Mouse (Mus musculus) midbrain, embryonic 11.5 days (tissue): ENCODE data around the gene Mapkapk2. TPM values are rescaled to one million over a fixed set of nuclear protein-coding genes. Genes with fewer than 3 reads are reported as not detected.
A peak's percentile ranks its signal among the peaks of the same experiment; 100 is the strongest.

Experiments used
- ATAC-seq: fragments of 200-750 bp; cut with Nextera tagmentation; 2 replicates; pipeline ENCODE4 v1.8.0; 2017; ENCODE audit warnings: moderate TSS enrichment, moderate library complexity; ENCODE audit not compliant: low FRiP score
- DNase-seq: peaks from one replicate; pipeline ENCODE4 v3.0.0; 2015; ENCODE audit warnings: low spot score; ENCODE audit errors: missing footprints
- H3K27ac ChIP-seq: fragments of 300-500 bp; sonication (generic); 2 replicates; pipeline ENCODE4 v1.5.1; 2014; ENCODE audit warnings: low read depth, low read length
- H3K27me3 ChIP-seq: fragments of 300-500 bp; sonication (generic); 2 replicates; pipeline ENCODE4 v1.6.1; 2014; ENCODE audit warnings: mild to moderate bottlenecking, low read length, moderate library complexity, mixed read lengths; ENCODE audit not compliant: control insufficient read depth, insufficient read depth
- H3K36me3 ChIP-seq: fragments of 300-500 bp; sonication (generic); 2 replicates; pipeline ENCODE4 v1.6.1; 2014; ENCODE audit warnings: mild to moderate bottlenecking, low read length, moderate library complexity, mixed read lengths; ENCODE audit not compliant: control insufficient read depth, insufficient read depth
- H3K4me1 ChIP-seq: fragments of 300-500 bp; sonication (generic); 2 replicates; pipeline ENCODE4 v1.6.1; 2014; ENCODE audit warnings: low read length; ENCODE audit not compliant: control insufficient read depth, insufficient read depth
- H3K4me2 ChIP-seq: fragments of 300-500 bp; sonication (generic); 2 replicates; pipeline ENCODE4 v1.6.1; 2014; ENCODE audit warnings: mild to moderate bottlenecking, moderate library complexity
- H3K4me3 ChIP-seq: fragments of 300-500 bp; sonication (generic); 2 replicates; pipeline ENCODE4 v1.5.1; 2014; ENCODE audit warnings: low read depth, low read length
- H3K9ac ChIP-seq: fragments of 300-500 bp; sonication (generic); 2 replicates; pipeline ENCODE4 v1.6.1; 2014; ENCODE audit warnings: low read length
- H3K9me3 ChIP-seq: fragments of 300-500 bp; sonication (generic); 2 replicates; pipeline ENCODE4 v1.6.1; 2016; ENCODE audit warnings: low read length; ENCODE audit not compliant: control insufficient read depth
- WGBS: fragments of 180-500 bp; shearing (Covaris S2); extraction: QIAGEN DNeasy Blood & Tissue Kit; methylation state at CpG from one replicate; pipeline ENCODE4 v1.1.7; 2014; 5-methylcytosine and 5-hydroxymethylcytosine counted together
- polyA plus RNA-seq: library from polyadenylated mRNA; unstranded; fragments of >200 nt; fragmentation: Nextera tagmentation; extraction: Ambion mirVana; gene quantifications from 2 replicates; pipeline ENCODE4 v1.2.1, GENCODE M21; 2014

Gene Mapkapk2
- polyA plus RNA-seq, 1 experiment from 2014 or later, result 56.0 TPM

- no peaks in the 10 kb centered on the region for H3K9me3 ChIP-seq
- no peaks in the 10 kb centered on the region for H3K36me3 ChIP-seq
- H3K9ac ChIP-seq, result peak overlapping the region; percentile 73
- DNase-seq (peak; percentile 96), ATAC-seq (peak; percentile 73)
- peaks cover 23% of the 10 kb centered on the region for H3K4me1 ChIP-seq
- peak overlapping the region; percentile 67 for H3K4me2 ChIP-seq
- peak overlapping the region; percentile 76 for H3K27ac ChIP-seq
- peak overlapping the region; percentile 88 for H3K4me3 ChIP-seq
- WGBS, result under 1% methylated on average over 88 of the region's 98 CpGs
- H3K27me3 ChIP-seq, result no peaks in the 10 kb centered on the region
These were observed 575 bp downstream of the Mapkapk2 start for GRCm38 (mm10) chr1:131096803-131097699.

- Histone ChIP-seq H3K9me3 (no peaks in the 10 kb centered on the region), H3K4me2 (peak overlapping the region; percentile 67), H3K27me3 (no peaks in the 10 kb centered on the region), H3K27ac (peak overlapping the region; percentile 76), H3K9ac (peak overlapping the region; percentile 73), H3K4me3 (peak overlapping the region; percentile 88), H3K36me3 (no peaks in the 10 kb centered on the region), H3K4me1 (peaks cover 25% of the 10 kb centered on the region)
- peak; percentile 89 for DNase-seq
- WGBS, result 27% methylated on average over 9 of the region's 9 CpGs
- ATAC-seq, result no peak
These were observed 1.4 kb downstream of the Mapkapk2 start for GRCm38 (mm10) chr1:131096132-131096695.

- no peaks in the 10 kb centered on the region for H3K27me3 ChIP-seq
- H3K9me3 ChIP-seq, result no peaks in the 10 kb centered on the region
- H3K4me1 ChIP-seq, result peaks cover 28% of the 10 kb centered on the region
- H3K27ac ChIP-seq, result no peak overlapping the region
- no peak for DNase-seq
- peak overlapping the region; percentile 73; the same call in 1 of the 2 replicates for H3K9ac ChIP-seq
- H3K36me3 ChIP-seq, result no peaks in the 10 kb centered on the region
- WGBS, result 16% methylated on average over 8 of the region's 8 CpGs
- peak; percentile 3; the same call in 1 of the 2 replicates for ATAC-seq
- peak overlapping the region; percentile 88 for H3K4me3 ChIP-seq
- peak overlapping the region; percentile 67 for H3K4me2 ChIP-seq
These were observed 2.1 kb downstream of the Mapkapk2 start for GRCm38 (mm10) chr1:131095574-131095973.

- Histone ChIP-seq H3K4me3 (no peak overlapping the region), H3K9ac (no peak overlapping the region), H3K4me1 (peaks cover 40% of the 10 kb centered on the region), H3K9me3 (no peaks in the 10 kb centered on the region), H3K36me3 (no peaks in the 10 kb centered on the region), H3K27ac (no peak overlapping the region), H3K27me3 (no peaks in the 10 kb centered on the region), H3K4me2 (no peak overlapping the region)
- ATAC-seq (no peak), DNase-seq (no peak)
- 84% methylated on average over 8 of the region's 8 CpGs for WGBS
These were observed 3.7 kb downstream of the Mapkapk2 start for GRCm38 (mm10) chr1:131093889-131094288.

GRCm38 (mm10) chr1:131092846-131093245 is 4.8 kb downstream of the Mapkapk2 start:
- Histone ChIP-seq H3K9ac (no peak overlapping the region), H3K27ac (no peak overlapping the region), H3K27me3 (no peaks in the 10 kb centered on the region), H3K9me3 (no peaks in the 10 kb centered on the region), H3K4me2 (no peak overlapping the region), H3K36me3 (no peaks in the 10 kb centered on the region), H3K4me3 (no peak overlapping the region), H3K4me1 (peaks cover 48% of the 10 kb centered on the region)
- ATAC-seq (no peak), DNase-seq (no peak)
- 92% methylated on average over 3 of the region's 3 CpGs for WGBS

- H3K4me1 ChIP-seq, result peaks cover 53% of the 10 kb centered on the region
These were observed 5.5 kb downstream of the Mapkapk2 start for GRCm38 (mm10) chr1:131092173-131092572.

GRCm38 (mm10) chr1:131091481-131091880 is 6.1 kb downstream of the Mapkapk2 start:
- Histone ChIP-seq H3K9ac (no peak overlapping the region), H3K36me3 (no peaks in the 10 kb centered on the region), H3K27me3 (no peaks in the 10 kb centered on the region), H3K4me2 (no peak overlapping the region), H3K4me3 (no peak overlapping the region), H3K4me1 (peaks cover 60% of the 10 kb centered on the region), H3K9me3 (no peaks in the 10 kb centered on the region), H3K27ac (no peak overlapping the region)
- 90% methylated on average over 3 of the region's 3 CpGs for WGBS
- DNase-seq (no peak), ATAC-seq (no peak)

More at GRCm38 (mm10) chr1:131092173-131092572, 5.5 kb downstream of the Mapkapk2 start:
- Histone ChIP-seq H3K36me3 (no peaks in the 10 kb centered on the region), H3K9ac (no peak overlapping the region), H3K4me2 (no peak overlapping the region), H3K27me3 (no peaks in the 10 kb centered on the region), H3K4me3 (no peak overlapping the region), H3K27ac (no peak overlapping the region), H3K9me3 (no peaks in the 10 kb centered on the region)
- 93% methylated on average over 3 of the region's 3 CpGs for WGBS
- DNase-seq (no peak), ATAC-seq (no peak)

GRCm38 (mm10) chr1:131090877-131091276 is 6.7 kb downstream of the Mapkapk2 start:
- H3K4me3 ChIP-seq, result no peak overlapping the region
- H3K27me3 ChIP-seq, result no peaks in the 10 kb centered on the region
- H3K4me2 ChIP-seq, result no peak overlapping the region
- H3K36me3 ChIP-seq, result no peaks in the 10 kb centered on the region
- H3K9ac ChIP-seq, result no peak overlapping the region
- DNase-seq, result no peak
- H3K9me3 ChIP-seq, result no peaks in the 10 kb centered on the region
- no peak for ATAC-seq
- H3K27ac ChIP-seq, result no peak overlapping the region
- peaks cover 59% of the 10 kb centered on the region for H3K4me1 ChIP-seq
- WGBS, result 81% methylated on average over 4 of the region's 4 CpGs

GRCm38 (mm10) chr1:131090261-131090660 is 7.4 kb downstream of the Mapkapk2 start:
- Histone ChIP-seq H3K4me2 (no peak overlapping the region), H3K9me3 (no peaks in the 10 kb centered on the region), H3K4me1 (peaks cover 57% of the 10 kb centered on the region), H3K4me3 (no peak overlapping the region), H3K27ac (no peak overlapping the region), H3K9ac (no peak overlapping the region), H3K27me3 (no peaks in the 10 kb centered on the region), H3K36me3 (no peaks in the 10 kb centered on the region)
- DNase-seq (no peak), ATAC-seq (no peak)
- WGBS, result 88% methylated on average over 5 of the region's 5 CpGs
